Mouse (Mus musculus): ENCODE results near the gene Enho. TPM values are rescaled to one million over a fixed set of nuclear protein-coding genes. Genes with fewer than 3 reads are reported as not detected.

The Enho gene
- polyA plus RNA-seq, 1 experiment from 2014 or later: 115 TPM

DNA sequence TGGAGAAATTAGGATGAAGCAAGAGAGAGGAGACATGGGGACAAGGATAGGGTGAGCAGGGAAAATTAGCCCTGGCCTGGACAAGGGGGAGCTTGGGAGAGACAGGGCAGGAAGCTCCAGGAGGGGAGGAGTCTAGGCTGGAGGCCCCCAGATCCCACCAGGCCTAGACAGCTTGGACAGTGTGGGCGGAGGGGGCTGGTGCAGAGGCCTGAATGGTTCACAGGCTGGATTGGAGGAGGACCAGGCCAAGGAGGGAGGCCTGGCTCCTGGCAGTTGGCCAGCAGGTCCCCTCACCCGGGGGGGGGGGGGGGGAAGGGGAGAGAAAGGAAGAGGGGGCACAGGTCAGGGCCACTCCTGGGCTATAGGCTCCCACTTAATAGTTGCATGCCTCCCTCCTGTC is 39.2 kb upstream of the Enho start:
- Histone ChIP-seq H3K4me1 (ENCODE audit: control insufficient read depth, insufficient read depth, low read depth, low read length) (peaks cover 49% of the 10 kb centered on the region), H3K27me3 (replicated peaks; ENCODE audit: control insufficient read depth, insufficient read depth, low read length) (no peaks in the 10 kb centered on the region), H3K4me3 (ENCODE audit: low read length) (no peak overlapping the region), H3K4me2 (ENCODE audit: low read length) (no peak overlapping the region), H3K27ac (ENCODE audit: low read depth, low read length) (no peak overlapping the region; the same call in 1 of the 2 replicates), H3K9me3 (ENCODE audit: control insufficient read depth, low read length) (no peaks in the 10 kb centered on the region), H3K9ac (ENCODE audit: low read depth, low read length) (no peak overlapping the region), H3K36me3 (ENCODE audit: control insufficient read depth, insufficient read depth, low read length) (no peaks in the 10 kb centered on the region)
- WGBS: 50% methylated on average over 1 of the region's 2 CpGs
- ATAC-seq: no peak

GRCm38 (mm10) chr4:41678863-41679262 is 38.7 kb upstream of the Enho start:
- peaks cover 49% of the 10 kb centered on the region for H3K4me1 ChIP-seq (ENCODE audit: control insufficient read depth, insufficient read depth, low read depth, low read length)
- H3K27ac ChIP-seq (ENCODE audit: low read depth, low read length): no peak overlapping the region; the same call in 1 of the 2 replicates

DNA sequence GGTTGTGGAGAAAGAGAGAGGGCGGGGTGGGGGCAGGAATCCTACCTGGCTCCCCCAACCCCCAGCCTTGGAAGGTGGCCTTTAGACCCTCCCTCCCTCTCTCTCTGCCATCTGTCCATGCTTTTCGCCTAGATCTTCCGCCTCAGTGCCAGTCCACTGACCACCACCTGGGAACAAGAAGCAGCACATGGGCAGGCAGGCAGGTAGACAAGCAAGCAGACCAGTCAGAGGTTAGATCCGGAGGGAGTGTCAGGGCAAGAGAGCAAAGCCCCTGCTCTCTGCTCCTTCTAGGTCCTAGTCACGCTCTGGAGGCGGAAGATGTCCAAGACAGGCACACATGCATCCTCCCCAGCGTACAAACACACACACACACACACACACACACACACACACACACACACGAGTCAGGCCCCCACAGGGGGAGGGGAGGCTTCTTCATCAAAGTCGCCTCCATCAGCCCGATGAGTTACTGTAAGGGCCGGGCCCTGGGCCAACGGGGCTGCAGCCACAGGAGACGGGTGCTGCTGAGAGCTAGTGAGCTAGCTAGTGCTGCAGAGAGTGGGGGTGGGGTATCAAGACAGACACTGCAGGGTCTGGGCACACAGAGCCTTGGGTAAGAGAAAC is 37.0 kb upstream of the Enho start:
- Histone ChIP-seq H3K9ac (ENCODE audit: low read depth, low read length) (peak overlapping the region; percentile 29; the same call in 1 of the 2 replicates), H3K27me3 (replicated peaks; ENCODE audit: control insufficient read depth, insufficient read depth, low read length) (no peaks in the 10 kb centered on the region), H3K4me3 (ENCODE audit: low read length) (no peak overlapping the region), H3K27ac (ENCODE audit: low read depth, low read length) (peak overlapping the region; percentile 42; the same call in 1 of the 2 replicates), H3K4me2 (ENCODE audit: low read length) (peak overlapping the region; percentile 3; the same call in 1 of the 2 replicates), H3K36me3 (ENCODE audit: control insufficient read depth, insufficient read depth, low read length) (no peaks in the 10 kb centered on the region), H3K4me1 (ENCODE audit: control insufficient read depth, insufficient read depth, low read depth, low read length) (peaks cover 55% of the 10 kb centered on the region), H3K9me3 (ENCODE audit: control insufficient read depth, low read length) (no peaks in the 10 kb centered on the region)
- 37% methylated on average over 13 of the region's 13 CpGs for WGBS
- peak; percentile 72 for ATAC-seq

More at GRCm38 (mm10) chr4:41678863-41679262, 38.7 kb upstream of the Enho start:
- Histone ChIP-seq H3K9me3 (ENCODE audit: control insufficient read depth, low read length) (no peaks in the 10 kb centered on the region), H3K4me3 (ENCODE audit: low read length) (no peak overlapping the region), H3K36me3 (ENCODE audit: control insufficient read depth, insufficient read depth, low read length) (no peaks in the 10 kb centered on the region), H3K9ac (ENCODE audit: low read depth, low read length) (no peak overlapping the region), H3K4me2 (ENCODE audit: low read length) (no peak overlapping the region), H3K27me3 (replicated peaks; ENCODE audit: control insufficient read depth, insufficient read depth, low read length) (no peaks in the 10 kb centered on the region)
- no peak for ATAC-seq
- 68% methylated on average over 6 of the region's 6 CpGs for WGBS

GRCm38 (mm10) chr4:41676248-41677005 is 36.3 kb upstream of the Enho start:
- 0 out of 2 replicates have a peak overlapping the region, but pooled peaks have one; percentile 29 for H3K9ac ChIP-seq (ENCODE audit: low read depth, low read length)
- no peaks in the 10 kb centered on the region for H3K9me3 ChIP-seq (ENCODE audit: control insufficient read depth, low read length)
- H3K4me2 ChIP-seq (ENCODE audit: low read length): no peak overlapping the region
- H3K4me1 ChIP-seq (ENCODE audit: control insufficient read depth, insufficient read depth, low read depth, low read length): peaks cover 60% of the 10 kb centered on the region
- 47% methylated on average over 17 of the region's 17 CpGs for WGBS
- H3K27ac ChIP-seq (ENCODE audit: low read depth, low read length): peak overlapping the region; percentile 49
- H3K36me3 ChIP-seq (ENCODE audit: control insufficient read depth, insufficient read depth, low read length): no peaks in the 10 kb centered on the region
- no peak for ATAC-seq
- H3K27me3 ChIP-seq (replicated peaks; ENCODE audit: control insufficient read depth, insufficient read depth, low read length): no peaks in the 10 kb centered on the region
- no peak overlapping the region for H3K4me3 ChIP-seq (ENCODE audit: low read length)

- no peak for ATAC-seq
- Histone ChIP-seq H3K4me1 (ENCODE audit: control insufficient read depth, insufficient read depth, low read depth, low read length) (peaks cover 47% of the 10 kb centered on the region), H3K4me3 (ENCODE audit: low read length) (no peak overlapping the region), H3K9ac (ENCODE audit: low read depth, low read length) (peak overlapping the region; percentile 15; the same call in 1 of the 2 replicates), H3K4me2 (ENCODE audit: low read length) (no peak overlapping the region), H3K27ac (ENCODE audit: low read depth, low read length) (no peak overlapping the region), H3K9me3 (ENCODE audit: control insufficient read depth, low read length) (no peaks in the 10 kb centered on the region), H3K36me3 (ENCODE audit: control insufficient read depth, insufficient read depth, low read length) (no peaks in the 10 kb centered on the region), H3K27me3 (replicated peaks; ENCODE audit: control insufficient read depth, insufficient read depth, low read length) (no peaks in the 10 kb centered on the region)
- WGBS: 37% methylated on average over 19 of the region's 19 CpGs
These were observed 33.1 kb upstream of the Enho start for GRCm38 (mm10) chr4:41673186-41673585.

DNA sequence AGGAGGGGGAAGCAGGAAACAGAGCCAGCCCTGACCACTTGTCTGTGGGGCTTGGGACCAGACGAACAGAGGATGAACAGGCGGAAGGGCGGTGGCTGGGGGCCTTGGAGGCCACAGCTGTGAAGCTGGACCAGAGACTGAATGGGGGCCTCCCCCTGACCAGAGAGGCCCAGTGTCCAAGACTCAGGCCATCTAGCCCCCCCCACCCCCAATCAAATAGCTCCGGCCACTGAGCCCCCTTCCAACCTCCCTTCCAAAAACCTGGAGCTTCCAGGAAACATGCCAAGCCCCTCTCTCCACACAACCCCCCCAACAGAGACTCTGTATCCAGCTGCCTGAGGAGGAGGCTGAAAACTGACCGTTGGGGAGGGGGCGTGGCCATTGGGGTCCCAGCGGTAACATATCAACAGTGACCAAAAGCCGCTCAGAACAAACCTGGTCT is 32.4 kb upstream of the Enho start:
- Histone ChIP-seq H3K4me1 (ENCODE audit: control insufficient read depth, insufficient read depth, low read depth, low read length) (peaks cover 42% of the 10 kb centered on the region), H3K9ac (ENCODE audit: low read depth, low read length) (0 out of 2 replicates have a peak overlapping the region, but pooled peaks have one; percentile 15), H3K36me3 (ENCODE audit: control insufficient read depth, insufficient read depth, low read length) (no peaks in the 10 kb centered on the region), H3K4me2 (ENCODE audit: low read length) (no peak overlapping the region), H3K9me3 (ENCODE audit: control insufficient read depth, low read length) (no peaks in the 10 kb centered on the region), H3K27me3 (replicated peaks; ENCODE audit: control insufficient read depth, insufficient read depth, low read length) (no peaks in the 10 kb centered on the region), H3K4me3 (ENCODE audit: low read length) (no peak overlapping the region), H3K27ac (ENCODE audit: low read depth, low read length) (no peak overlapping the region)
- ATAC-seq: no peak
- 38% methylated on average over 8 of the region's 8 CpGs for WGBS

DNA sequence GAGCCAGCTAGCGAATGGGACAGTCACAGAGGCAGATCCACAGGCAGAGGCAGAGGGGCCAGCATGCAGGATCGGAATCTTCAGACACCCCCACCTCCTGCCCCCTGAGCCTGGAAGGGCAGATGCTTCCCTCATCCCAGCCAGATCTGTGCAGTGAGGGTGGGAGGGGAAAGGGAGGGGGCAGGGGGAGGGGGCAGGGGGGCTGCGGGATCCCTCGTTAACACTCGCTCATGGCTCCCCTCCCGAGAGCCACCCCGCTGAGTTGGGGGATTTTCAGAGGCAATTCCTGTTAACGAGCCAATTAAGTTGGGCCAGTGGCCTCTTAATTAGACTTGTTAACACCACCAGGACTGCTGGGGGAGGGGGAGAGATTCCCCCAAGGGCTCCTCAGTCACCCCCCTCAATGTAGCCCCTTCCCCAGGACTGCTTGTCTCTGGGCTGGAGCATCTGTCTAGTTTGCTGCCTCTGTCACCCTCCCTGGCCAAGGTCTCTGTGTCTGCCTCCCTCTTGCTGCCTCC is 31.9 kb upstream of the Enho start:
- H3K27me3 ChIP-seq (replicated peaks; ENCODE audit: control insufficient read depth, insufficient read depth, low read length): no peaks in the 10 kb centered on the region
- no peak overlapping the region for H3K27ac ChIP-seq (ENCODE audit: low read depth, low read length)
- H3K36me3 ChIP-seq (ENCODE audit: control insufficient read depth, insufficient read depth, low read length): no peaks in the 10 kb centered on the region
- WGBS: 13% methylated on average over 8 of the region's 8 CpGs
- peak; percentile 21; the same call in 1 of the 2 replicates for ATAC-seq
- H3K4me2 ChIP-seq (ENCODE audit: low read length): no peak overlapping the region
- peak overlapping the region; percentile 12; the same call in 1 of the 2 replicates for H3K9ac ChIP-seq (ENCODE audit: low read depth, low read length)
- no peaks in the 10 kb centered on the region for H3K9me3 ChIP-seq (ENCODE audit: control insufficient read depth, low read length)
- H3K4me1 ChIP-seq (ENCODE audit: control insufficient read depth, insufficient read depth, low read depth, low read length): peaks cover 37% of the 10 kb centered on the region
- H3K4me3 ChIP-seq (ENCODE audit: low read length): no peak overlapping the region

GRCm38 (mm10) chr4:41671500-41671899 is 31.4 kb upstream of the Enho start:
- Histone ChIP-seq H3K9ac (ENCODE audit: low read depth, low read length) (no peak overlapping the region), H3K4me2 (ENCODE audit: low read length) (no peak overlapping the region), H3K4me1 (ENCODE audit: control insufficient read depth, insufficient read depth, low read depth, low read length) (peaks cover 32% of the 10 kb centered on the region), H3K27ac (ENCODE audit: low read depth, low read length) (no peak overlapping the region), H3K27me3 (replicated peaks; ENCODE audit: control insufficient read depth, insufficient read depth, low read length) (no peaks in the 10 kb centered on the region), H3K9me3 (ENCODE audit: control insufficient read depth, low read length) (no peaks in the 10 kb centered on the region), H3K36me3 (ENCODE audit: control insufficient read depth, insufficient read depth, low read length) (no peaks in the 10 kb centered on the region), H3K4me3 (ENCODE audit: low read length) (no peak overlapping the region)
- 27% methylated on average over 5 of the region's 5 CpGs for WGBS
- no peak for ATAC-seq

GRCm38 (mm10) chr4:41670836-41671235 is 30.7 kb upstream of the Enho start:
- no peak overlapping the region for H3K4me2 ChIP-seq (ENCODE audit: low read length)
- 82% methylated on average over 18 of the region's 18 CpGs for WGBS
- ATAC-seq: no peak
- peaks cover 27% of the 10 kb centered on the region for H3K4me1 ChIP-seq (ENCODE audit: control insufficient read depth, insufficient read depth, low read depth, low read length)
- no peak overlapping the region for H3K9ac ChIP-seq (ENCODE audit: low read depth, low read length)
- no peaks in the 10 kb centered on the region for H3K36me3 ChIP-seq (ENCODE audit: control insufficient read depth, insufficient read depth, low read length)
- H3K27me3 ChIP-seq (replicated peaks; ENCODE audit: control insufficient read depth, insufficient read depth, low read length): no peaks in the 10 kb centered on the region
- no peak overlapping the region for H3K4me3 ChIP-seq (ENCODE audit: low read length)
- no peak overlapping the region for H3K27ac ChIP-seq (ENCODE audit: low read depth, low read length)
- H3K9me3 ChIP-seq (ENCODE audit: control insufficient read depth, low read length): no peaks in the 10 kb centered on the region

All from hindbrain, embryonic 16.5 days (tissue).